Mouse (Mus musculus) regulatory T cell (primary cell): Measurements from ENCODE around the gene Mill2.

Experiments
- in situ Hi-C: fragments of 300-600 bp; cut with MboI, MseI; formaldehyde crosslinking; loops from one replicate; pipeline ENCODE4 v1.15.1; 2025; ENCODE audit warnings: high pct_unique_total_duplicates

Mill2 gene

DNA sequence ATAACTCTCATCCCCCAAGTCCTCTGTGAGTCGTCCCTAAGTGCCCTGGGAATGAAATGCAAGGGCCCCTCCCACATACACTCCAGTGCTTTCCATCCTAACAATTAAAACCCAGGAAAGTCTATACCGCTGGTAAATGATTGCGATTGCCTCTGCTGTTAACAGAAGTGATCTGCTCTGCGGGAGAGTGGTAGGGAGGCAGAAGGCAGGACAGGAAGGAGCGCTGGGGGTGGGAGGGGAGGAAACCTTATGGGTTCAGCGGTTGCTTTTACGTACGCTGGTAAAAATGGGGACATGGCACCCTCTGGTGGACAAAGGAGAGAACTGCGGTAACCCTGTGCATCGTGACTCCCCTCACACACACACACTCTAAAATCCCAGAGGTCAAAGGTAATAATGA, 33.5 kb downstream of the Mill2 start:
- in situ Hi-C loops, result loop anchor here (25.0 kb wide), 1 partner anchor 661 kb away; no protein-coding TSS in a partner anchor

DNA sequence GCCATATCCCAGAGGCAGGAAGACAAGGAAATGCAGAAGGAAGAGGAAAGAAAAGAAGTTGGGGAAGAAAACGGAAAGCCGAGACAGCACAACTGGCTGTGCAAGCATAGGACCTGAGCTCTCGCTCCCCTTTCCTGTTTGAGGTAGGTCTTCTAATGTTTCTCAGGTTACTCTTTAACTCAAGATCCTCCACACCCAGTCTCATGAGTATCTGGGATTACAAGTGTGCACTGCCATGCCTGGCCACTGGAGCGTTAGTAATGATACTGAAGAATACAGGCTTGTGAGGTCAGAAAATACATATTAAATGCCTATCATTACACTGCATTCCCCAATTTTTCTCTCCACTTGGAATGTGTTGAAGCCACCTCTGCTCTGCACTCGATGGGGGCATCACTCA, 35.6 kb downstream of the Mill2 start:
- in situ Hi-C loops, result no loop called here

DNA sequence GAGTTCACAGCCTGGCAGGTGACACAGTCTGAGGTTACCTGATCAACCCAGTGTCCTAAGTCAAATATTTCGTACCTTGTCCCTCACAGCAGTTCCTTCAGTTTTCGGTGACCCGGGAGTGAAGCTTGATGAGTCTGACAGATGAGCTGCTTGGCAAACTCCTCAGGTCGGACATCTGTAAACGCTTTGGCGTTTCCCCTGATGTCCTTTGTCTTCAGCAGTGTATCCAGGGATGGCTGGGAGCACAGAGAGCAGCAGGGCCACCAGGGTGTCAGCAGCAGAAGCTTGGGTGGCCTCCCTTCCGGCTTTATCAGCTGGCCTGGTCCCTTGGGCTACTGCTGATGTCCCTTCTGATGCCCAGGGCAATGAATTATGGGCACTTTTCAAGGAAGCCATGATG, 38.9 kb downstream of the Mill2 start:
- in situ Hi-C loops, result no loop called here

DNA sequence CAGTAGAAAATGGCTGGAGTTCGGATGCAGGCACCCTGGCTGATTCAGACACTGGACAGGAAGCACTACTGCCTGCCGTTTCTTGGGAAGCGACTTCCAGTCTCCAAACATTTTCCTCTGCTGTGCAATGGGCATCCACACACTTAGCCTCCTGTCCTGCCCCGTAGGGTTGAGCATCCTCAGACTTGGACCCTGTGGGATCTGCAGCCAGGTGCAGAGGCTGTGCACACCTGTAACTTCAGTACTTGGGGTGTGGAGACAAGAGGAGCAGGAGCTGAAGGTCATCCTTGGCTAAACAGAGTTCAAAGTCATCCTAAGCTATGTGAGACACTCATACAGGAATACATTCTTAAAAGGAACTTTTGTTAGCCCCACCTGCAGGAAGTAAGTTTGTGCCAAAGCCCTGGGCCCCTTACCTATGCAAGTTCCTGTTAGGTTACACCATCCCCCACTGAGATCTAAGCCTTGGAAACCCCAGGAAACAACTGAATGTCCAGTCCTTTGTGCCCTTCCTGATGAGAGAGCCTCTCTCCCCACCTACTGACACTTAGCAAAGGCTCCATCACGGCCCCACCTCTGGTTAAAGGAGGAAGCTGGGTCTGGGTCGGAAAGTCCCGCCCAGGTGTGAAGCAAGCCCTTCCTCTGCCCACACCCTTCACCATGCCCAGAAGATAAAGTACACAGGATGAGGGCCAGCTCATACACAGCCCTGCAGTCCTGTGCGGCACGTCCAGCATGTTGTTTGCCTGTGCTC, 44.4 kb downstream of the Mill2 start:
- in situ Hi-C loops, result no loop called here

DNA sequence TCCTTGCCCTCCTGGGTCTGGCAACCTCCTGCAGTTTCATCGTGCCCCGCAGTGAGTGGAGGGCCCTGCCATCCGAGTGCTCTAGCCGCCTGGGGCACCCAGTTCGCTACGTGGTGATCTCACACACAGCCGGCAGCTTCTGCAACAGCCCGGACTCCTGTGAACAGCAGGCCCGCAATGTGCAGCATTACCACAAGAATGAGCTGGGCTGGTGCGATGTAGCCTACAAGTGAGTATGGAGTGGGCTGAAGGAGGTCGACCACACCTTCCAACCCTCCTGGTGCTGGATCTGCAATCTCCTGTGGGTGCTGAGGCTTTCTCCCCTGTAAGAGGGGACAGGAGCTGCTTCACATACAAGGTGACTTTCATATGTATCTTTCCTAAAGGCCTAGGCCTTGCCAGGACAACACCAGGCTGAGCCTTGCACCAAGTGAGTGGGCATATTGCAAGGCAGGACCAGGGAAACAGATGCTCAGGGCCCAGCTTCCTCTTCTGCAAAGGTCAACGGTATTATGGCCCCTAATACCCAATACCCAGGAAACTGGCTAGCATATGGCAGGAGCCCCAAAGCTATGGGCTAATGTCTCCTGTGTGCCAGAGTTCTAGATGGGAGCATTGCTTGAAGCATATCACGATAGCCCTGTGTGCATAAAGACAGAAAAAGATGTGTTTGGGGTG, 45.1 kb downstream of the Mill2 start:
- in situ Hi-C loops, result no loop called here

DNA sequence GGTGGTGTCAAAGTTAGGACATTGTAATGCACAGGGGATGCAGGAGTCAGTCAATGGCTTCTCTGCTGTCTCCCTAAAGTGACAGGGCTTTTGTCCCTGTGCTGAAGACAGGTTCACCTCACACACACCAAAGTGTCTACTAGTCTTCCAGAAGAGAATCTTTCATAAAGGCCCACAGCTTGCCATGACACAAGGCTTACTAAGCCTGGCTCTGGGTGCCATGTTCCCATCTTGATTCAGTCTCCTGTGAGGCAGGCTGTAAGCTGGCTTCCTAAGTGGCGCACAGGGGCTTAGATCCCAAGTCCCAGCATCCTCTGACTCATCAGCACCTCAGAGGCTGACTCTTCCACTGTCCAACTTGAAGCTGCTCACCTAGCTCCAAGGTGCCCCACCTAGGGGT, 47.2 kb downstream of the Mill2 start:
- in situ Hi-C loops, result no loop called here

DNA sequence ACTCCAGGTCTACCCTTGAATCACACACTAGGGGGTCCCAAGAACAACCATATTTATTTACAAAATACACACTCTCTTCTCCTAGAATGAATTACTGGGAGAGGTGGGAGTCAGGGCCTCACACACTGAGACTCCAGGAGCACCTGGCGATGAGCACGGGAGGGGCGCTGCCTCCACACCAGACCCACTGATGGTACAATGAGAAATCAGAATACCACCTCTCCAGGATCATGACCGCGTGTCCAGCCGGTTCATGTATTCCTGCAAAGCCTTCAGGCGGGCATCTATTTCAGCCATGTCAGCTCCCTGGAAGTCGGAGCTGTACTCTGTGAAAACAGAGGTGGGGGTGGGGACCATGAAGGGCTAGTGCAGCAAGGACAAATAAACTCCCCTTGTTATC, 51.1 kb downstream of the Mill2 start:
- in situ Hi-C loops, result no loop called here

DNA sequence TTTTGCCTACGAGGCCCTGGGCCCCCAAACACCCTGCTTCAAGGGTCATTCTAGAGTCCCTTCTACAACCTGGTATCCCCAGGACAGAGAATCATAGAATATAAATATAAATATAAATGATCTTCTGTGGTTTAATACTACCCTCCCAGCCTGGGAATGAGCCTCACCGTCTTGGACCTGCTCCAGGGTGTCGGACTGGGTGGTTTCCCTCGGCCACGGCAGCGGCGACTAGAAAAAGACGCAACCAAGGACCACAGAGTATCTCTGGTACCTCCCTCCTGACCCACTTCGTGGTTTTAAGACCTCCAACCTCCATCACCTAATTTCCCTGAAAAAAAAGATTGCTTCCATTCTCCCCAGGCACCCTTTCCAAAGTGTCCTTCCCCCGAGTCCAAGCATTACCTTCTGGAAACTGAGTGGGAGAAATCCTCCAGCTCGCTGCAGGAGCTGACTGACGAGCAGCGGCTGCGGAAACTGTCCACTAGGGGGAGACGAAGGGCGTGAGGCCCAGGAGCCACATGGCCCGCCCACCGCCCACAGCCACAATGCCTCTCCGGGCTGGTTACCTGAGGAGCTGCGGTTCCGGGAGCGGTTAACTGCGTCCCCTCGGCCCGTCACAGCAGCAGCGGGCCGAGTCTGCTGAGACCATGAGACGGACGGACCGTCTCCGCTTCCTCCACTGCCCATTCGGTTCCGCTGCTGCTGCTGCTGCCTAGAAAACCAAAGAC, 52.3 kb downstream of the Mill2 start:
- in situ Hi-C loops, result no loop called here

DNA sequence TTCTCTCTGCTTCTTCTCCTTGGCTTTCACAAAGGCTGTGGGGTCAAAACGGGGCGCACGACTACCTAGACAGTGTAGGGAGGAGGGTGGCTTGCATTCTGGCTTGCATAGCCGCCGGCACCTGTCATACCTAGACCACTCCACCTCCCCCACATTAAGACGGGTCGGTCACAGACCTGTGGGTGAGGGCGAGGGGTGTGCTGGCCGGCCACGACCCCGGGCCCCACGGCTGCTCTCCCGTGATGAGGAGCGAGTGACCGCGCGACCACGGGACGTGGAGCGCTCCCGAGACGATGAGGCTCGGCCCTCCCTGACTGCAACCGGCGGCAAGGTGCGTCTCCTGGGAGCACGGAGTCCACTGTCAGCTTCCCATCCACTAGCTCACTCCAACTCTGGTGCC, 53.2 kb downstream of the Mill2 start:
- in situ Hi-C loops, result no loop called here

DNA sequence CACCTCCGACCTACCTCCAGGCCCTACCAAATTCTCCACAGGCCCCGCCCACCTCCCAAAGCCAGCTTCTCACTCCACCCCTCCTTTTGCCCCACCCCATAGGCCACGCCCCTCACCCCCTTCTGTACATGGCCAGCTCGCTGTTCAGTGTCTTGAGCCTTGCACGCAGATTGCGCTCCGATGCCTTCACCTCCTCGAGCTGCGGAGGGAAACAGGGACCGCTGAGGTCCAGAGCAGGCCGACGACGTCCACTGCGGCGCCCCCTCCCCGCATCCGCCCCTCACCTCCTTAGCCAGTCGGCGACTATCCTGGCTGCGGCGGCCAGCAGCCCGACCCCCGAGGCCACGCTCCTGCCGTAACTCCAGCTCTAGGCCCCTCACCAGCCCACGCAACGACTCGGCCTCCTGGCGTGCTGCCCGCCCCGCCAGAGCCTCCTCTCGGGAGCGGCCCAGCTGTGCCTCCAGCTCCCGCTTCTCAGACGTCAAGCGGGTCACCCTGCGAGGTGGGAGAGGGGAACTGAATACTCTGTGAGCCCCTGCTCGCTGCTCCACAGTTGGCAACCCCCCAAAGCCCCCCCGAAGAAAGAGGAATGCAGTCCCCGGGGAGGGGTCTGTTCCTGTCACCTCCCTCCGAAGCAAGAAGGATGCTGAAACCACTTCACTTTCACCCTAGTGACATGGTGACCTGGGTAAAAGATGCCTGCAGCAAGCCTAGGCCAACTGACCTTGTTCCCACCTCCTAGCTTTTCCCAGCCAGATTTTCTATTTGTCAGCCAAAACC, 54.1 kb downstream of the Mill2 start:
- in situ Hi-C loops, result no loop called here

DNA sequence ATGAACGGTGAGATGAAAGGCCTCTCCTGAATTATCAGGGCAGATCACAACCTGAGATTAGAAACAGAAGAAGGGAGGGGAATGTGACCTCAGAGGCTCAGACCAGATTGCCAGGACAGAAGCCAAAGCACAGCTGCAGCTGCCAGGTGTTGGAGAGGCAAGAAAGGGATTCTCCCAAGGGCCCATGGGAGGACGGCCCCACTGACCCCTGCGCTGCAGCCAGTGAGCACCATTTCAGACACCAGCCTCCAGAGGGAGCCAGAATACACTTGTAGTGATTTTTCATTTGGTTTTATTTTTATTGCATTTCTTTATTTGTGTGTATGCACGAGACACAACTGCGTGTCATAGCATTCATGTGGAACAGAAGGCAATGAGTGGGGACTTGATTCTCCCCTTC, 56.8 kb downstream of the Mill2 start:
- in situ Hi-C loops, result no loop called here

DNA sequence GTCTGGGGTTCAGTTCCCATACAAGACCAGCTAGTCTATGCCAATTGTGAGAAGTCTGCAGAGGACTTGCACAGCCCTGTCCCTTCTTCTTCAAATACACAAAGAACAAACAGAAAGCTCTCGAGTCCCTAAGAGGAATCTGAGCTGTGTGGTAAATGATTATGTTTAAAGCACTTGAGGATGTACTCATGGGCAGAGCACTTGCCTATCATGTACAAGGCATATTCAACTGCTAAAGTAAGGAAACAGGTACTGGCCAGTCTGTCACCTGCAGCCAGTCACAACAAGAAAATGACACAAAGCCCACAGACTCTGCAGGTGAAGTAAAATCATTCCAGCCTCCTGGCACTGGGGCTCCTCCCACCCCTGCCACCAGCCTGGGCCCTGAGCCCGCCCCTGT, 60.7 kb downstream of the Mill2 start:
- in situ Hi-C loops, result no loop called here

DNA sequence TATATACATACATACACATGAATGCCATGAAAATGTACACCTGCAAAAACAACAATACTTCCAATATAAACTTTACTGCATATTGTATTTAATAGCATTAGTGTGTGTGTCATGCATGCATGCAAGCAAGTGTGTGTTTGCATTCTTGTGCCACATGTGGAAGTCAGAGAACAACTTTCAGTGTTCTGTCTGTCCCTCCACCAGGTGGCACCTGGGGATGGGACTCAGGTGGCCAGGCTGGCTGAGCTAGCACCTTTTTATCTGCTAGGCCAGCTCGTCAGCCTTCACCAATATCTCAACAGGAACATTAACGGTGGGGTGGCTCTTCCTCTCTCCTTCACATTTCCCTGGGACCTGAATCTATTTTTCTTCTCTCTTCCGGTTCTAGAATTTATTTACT, 62.7 kb downstream of the Mill2 start:
- in situ Hi-C loops, result no loop called here

DNA sequence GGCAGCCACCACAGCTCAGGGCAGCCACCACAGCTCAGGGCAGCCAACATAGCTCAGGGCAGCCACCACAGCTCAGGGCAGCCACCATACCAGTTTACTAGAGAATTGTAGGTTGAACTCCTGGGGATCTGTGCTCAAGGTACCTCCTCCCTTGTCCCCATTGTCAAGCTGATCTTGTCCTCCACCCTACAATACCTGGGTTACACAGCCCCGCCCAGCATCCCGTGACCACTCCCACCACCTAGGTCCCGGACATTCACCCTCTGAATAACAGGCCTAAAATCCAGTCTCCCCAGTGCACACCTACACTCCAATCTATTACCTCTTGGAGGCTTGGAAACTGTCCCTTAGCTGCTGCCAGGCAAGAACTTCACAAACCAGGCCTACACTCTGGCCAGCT, 65.2 kb downstream of the Mill2 start:
- in situ Hi-C loops, result no loop called here

DNA sequence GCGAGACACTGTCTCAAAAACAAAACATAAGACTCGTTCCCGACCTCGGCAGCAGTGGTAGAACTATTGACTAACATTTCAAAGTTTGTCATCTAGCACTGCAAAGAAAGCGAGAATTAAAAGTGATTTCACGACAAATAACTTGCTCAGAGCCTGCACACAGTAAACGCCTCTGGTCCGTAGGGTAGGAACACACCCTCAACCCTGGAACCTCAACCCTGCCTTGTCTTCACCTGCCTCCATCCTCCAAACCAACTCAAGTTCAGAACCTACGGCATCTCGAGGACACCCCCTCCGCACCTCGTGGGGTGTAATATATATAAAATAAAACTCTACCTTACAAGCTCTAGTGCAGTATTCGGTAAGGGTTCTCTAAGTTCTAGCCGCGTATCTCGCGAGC, 70.0 kb downstream of the Mill2 start:
- in situ Hi-C loops, result loop anchor here (5.0 kb wide), 1 partner anchor 183 kb away; the partner anchor contains the start of gene Six5

DNA sequence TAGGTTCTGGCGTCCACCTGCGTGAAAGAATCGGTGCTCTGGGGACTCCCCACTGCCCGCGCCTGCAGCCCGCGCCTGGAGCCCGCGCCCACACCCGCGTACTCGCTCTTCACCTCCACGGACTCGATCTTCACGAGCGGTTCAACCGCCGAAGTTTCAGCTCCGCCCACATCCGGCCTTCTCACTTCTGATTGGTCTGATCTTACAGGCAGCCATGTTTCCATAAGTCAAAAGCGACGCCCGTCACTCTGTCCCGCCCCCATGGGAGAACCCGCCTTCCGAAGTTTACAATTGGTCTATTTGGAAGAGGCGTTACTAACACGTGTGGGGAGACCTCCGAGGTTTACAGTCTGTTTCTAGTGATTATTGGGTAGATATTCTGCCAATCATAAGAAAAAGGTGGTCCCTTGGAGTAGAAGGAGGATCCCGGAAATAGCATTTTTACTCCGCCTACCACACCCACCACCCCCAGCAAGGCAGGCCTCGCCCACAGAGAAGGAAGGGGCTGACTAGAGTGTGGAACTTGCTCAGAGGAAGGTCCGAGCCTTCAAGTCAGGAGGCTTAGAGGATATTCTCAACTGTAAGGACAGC, 70.6 kb downstream of the Mill2 start, which contains the start of gene Ccdc61:
Gene Ccdc61, minus strand, starts transcription at position 175 of the 591 bp plus-strand sequence.
- in situ Hi-C loops, result loop anchor here (5.0 kb wide), 1 partner anchor 182 kb away; the partner anchor contains the start of gene Six5
